Mouse (Mus musculus): ENCODE measurements around the gene Gas7. TPM values are rescaled to one million over a fixed set of nuclear protein-coding genes. Genes with fewer than 3 reads are reported as not detected.

The Gas7 gene
- polyA plus RNA-seq, 1 experiment = 2.1 TPM

- 58% methylated on average over 4 of the region's 4 CpGs for WGBS
- Histone ChIP-seq H3K4me3 (ENCODE audit: low read depth, low read length) (no peak overlapping the region), H3K4me1 (ENCODE audit: control insufficient read depth, insufficient read depth, insufficient read length, low read length) (0 out of 2 replicates have a peak, but pooled peaks cover 3% of the 10 kb centered on the region), H3K27ac (ENCODE audit: insufficient read depth, low read depth, low read length) (no peak overlapping the region), H3K36me3 (ENCODE audit: control insufficient read depth, insufficient read depth, low read length) (no peaks in the 10 kb centered on the region), H3K27me3 (ENCODE audit: control insufficient read depth, insufficient read depth, low read length) (no peaks in the 10 kb centered on the region)
- TF ChIP-seq POLR2A (IDR thresholded peaks at IDR 0.05; ENCODE audit: low read depth, low read length) (no peak), CTCF (IDR thresholded peaks at IDR 0.05; ENCODE audit: extremely low read depth, insufficient read length, insufficient replicate concordance, low read depth, low read length) (no peak)
These were observed 181.0 kb downstream of the Gas7 start for GRCm38 (mm10) chr11:67636201-67636600.

- 62% methylated on average over 6 of the region's 6 CpGs for WGBS
These were observed 181.8 kb downstream of the Gas7 start for GRCm38 (mm10) chr11:67636905-67637586.

GRCm38 (mm10) chr11:67638401-67638800 is 183.2 kb downstream of the Gas7 start:
- TF ChIP-seq CTCF (IDR thresholded peaks at IDR 0.05; ENCODE audit: extremely low read depth, insufficient read length, insufficient replicate concordance, low read depth, low read length) (no peak), POLR2A (IDR thresholded peaks at IDR 0.05; ENCODE audit: low read depth, low read length) (no peak)
- Histone ChIP-seq H3K4me1 (ENCODE audit: control insufficient read depth, insufficient read depth, insufficient read length, low read length) (no peaks in the 10 kb centered on the region), H3K27ac (ENCODE audit: insufficient read depth, low read depth, low read length) (no peak overlapping the region), H3K4me3 (ENCODE audit: low read depth, low read length) (no peak overlapping the region), H3K27me3 (ENCODE audit: control insufficient read depth, insufficient read depth, low read length) (no peaks in the 10 kb centered on the region), H3K36me3 (ENCODE audit: control insufficient read depth, insufficient read depth, low read length) (no peaks in the 10 kb centered on the region)
- 80% methylated on average over 3 of the region's 3 CpGs for WGBS

More at GRCm38 (mm10) chr11:67636905-67637586, 181.8 kb downstream of the Gas7 start:
- Histone ChIP-seq H3K27me3 (ENCODE audit: control insufficient read depth, insufficient read depth, low read length) (no peaks in the 10 kb centered on the region), H3K36me3 (ENCODE audit: control insufficient read depth, insufficient read depth, low read length) (no peaks in the 10 kb centered on the region), H3K27ac (ENCODE audit: insufficient read depth, low read depth, low read length) (no peak overlapping the region), H3K4me3 (ENCODE audit: low read depth, low read length) (no peak overlapping the region), H3K4me1 (ENCODE audit: control insufficient read depth, insufficient read depth, insufficient read length, low read length) (0 out of 2 replicates have a peak, but pooled peaks cover 3% of the 10 kb centered on the region)
- TF ChIP-seq CTCF (IDR thresholded peaks at IDR 0.05; ENCODE audit: extremely low read depth, insufficient read length, insufficient replicate concordance, low read depth, low read length) (no peak), POLR2A (IDR thresholded peaks at IDR 0.05; ENCODE audit: low read depth, low read length) (no peak)

GRCm38 (mm10) chr11:67640299-67640698 is 185.1 kb downstream of the Gas7 start:
- no peaks in the 10 kb centered on the region for H3K27me3 ChIP-seq (ENCODE audit: control insufficient read depth, insufficient read depth, low read length)
- TF ChIP-seq POLR2A (IDR thresholded peaks at IDR 0.05; ENCODE audit: low read depth, low read length) (no peak), CTCF (IDR thresholded peaks at IDR 0.05; ENCODE audit: extremely low read depth, insufficient read length, insufficient replicate concordance, low read depth, low read length) (no peak)
- no peak overlapping the region for H3K27ac ChIP-seq (ENCODE audit: insufficient read depth, low read depth, low read length)
- no peaks in the 10 kb centered on the region for H3K4me1 ChIP-seq (ENCODE audit: control insufficient read depth, insufficient read depth, insufficient read length, low read length)
- H3K4me3 ChIP-seq (ENCODE audit: low read depth, low read length) = no peak overlapping the region
- H3K36me3 ChIP-seq (ENCODE audit: control insufficient read depth, insufficient read depth, low read length) = no peaks in the 10 kb centered on the region
- WGBS = 82% methylated on average over 6 of the region's 6 CpGs

GRCm38 (mm10) chr11:67642421-67642820 is 187.2 kb downstream of the Gas7 start:
- no peak for TF ChIP-seq CTCF (IDR thresholded peaks at IDR 0.05; ENCODE audit: extremely low read depth, insufficient read length, insufficient replicate concordance, low read depth, low read length)
- TF ChIP-seq POLR2A (IDR thresholded peaks at IDR 0.05; ENCODE audit: low read depth, low read length) = no peak
- Histone ChIP-seq H3K27ac (ENCODE audit: insufficient read depth, low read depth, low read length) (no peak overlapping the region), H3K36me3 (ENCODE audit: control insufficient read depth, insufficient read depth, low read length) (no peaks in the 10 kb centered on the region), H3K27me3 (ENCODE audit: control insufficient read depth, insufficient read depth, low read length) (no peaks in the 10 kb centered on the region), H3K4me3 (ENCODE audit: low read depth, low read length) (no peak overlapping the region), H3K4me1 (ENCODE audit: control insufficient read depth, insufficient read depth, insufficient read length, low read length) (no peaks in the 10 kb centered on the region)
- WGBS = 89% methylated on average over 8 of the region's 8 CpGs

- Histone ChIP-seq H3K4me3 (ENCODE audit: low read depth, low read length) (no peak overlapping the region), H3K27ac (ENCODE audit: insufficient read depth, low read depth, low read length) (no peak overlapping the region), H3K27me3 (ENCODE audit: control insufficient read depth, insufficient read depth, low read length) (no peaks in the 10 kb centered on the region), H3K36me3 (ENCODE audit: control insufficient read depth, insufficient read depth, low read length) (no peaks in the 10 kb centered on the region), H3K4me1 (ENCODE audit: control insufficient read depth, insufficient read depth, insufficient read length, low read length) (no peaks in the 10 kb centered on the region)
- TF ChIP-seq CTCF (IDR thresholded peaks at IDR 0.05; ENCODE audit: extremely low read depth, insufficient read length, insufficient replicate concordance, low read depth, low read length) = no peak
- TF ChIP-seq POLR2A (IDR thresholded peaks at IDR 0.05; ENCODE audit: low read depth, low read length) = no peak
- 72% methylated on average over 5 of the region's 5 CpGs for whole genome bisulfite sequencing
These were observed 187.6 kb downstream of the Gas7 start for GRCm38 (mm10) chr11:67642835-67643234.

- TF ChIP-seq POLR2A (IDR thresholded peaks at IDR 0.05; ENCODE audit: low read depth, low read length) (no peak), CTCF (IDR thresholded peaks at IDR 0.05; ENCODE audit: extremely low read depth, insufficient read length, insufficient replicate concordance, low read depth, low read length) (no peak)
- H3K27me3 ChIP-seq (ENCODE audit: control insufficient read depth, insufficient read depth, low read length) = no peaks in the 10 kb centered on the region
- no peak overlapping the region for H3K27ac ChIP-seq (ENCODE audit: insufficient read depth, low read depth, low read length)
- H3K4me1 ChIP-seq (ENCODE audit: control insufficient read depth, insufficient read depth, insufficient read length, low read length) = no peaks in the 10 kb centered on the region
- H3K36me3 ChIP-seq (ENCODE audit: control insufficient read depth, insufficient read depth, low read length) = no peaks in the 10 kb centered on the region
- no peak overlapping the region for H3K4me3 ChIP-seq (ENCODE audit: low read depth, low read length)
- 72% methylated on average over 3 of the region's 3 CpGs for WGBS
These were observed 188.2 kb downstream of the Gas7 start for GRCm38 (mm10) chr11:67643465-67643864.
